Mouse (Mus musculus) hindbrain, embryonic 10.5 days (tissue): ENCODE data around the gene Rnf20. TPM values are rescaled to one million over a fixed set of nuclear protein-coding genes. Genes with fewer than 3 reads are reported as not detected.

Source experiments
- DNase-seq: peaks from one replicate; pipeline ENCODE4 v3.0.0-alpha.2; 2017; ENCODE audit warnings: low spot score
- H3K27ac ChIP-seq: fragments of 300-500 bp; sonication (generic); 2 replicates; pipeline ENCODE4 v1.5.1; 2016; ENCODE audit warnings: mild to moderate bottlenecking, moderate library complexity
- H3K27me3 ChIP-seq: fragments of 300-500 bp; sonication (generic); 2 replicates; pipeline ENCODE4 v1.6.1; 2016; ENCODE audit warnings: mild to moderate bottlenecking; ENCODE audit not compliant: poor library complexity, insufficient read depth, severe bottlenecking
- H3K36me3 ChIP-seq: fragments of 300-500 bp; sonication (generic); 2 replicates; pipeline ENCODE4 v1.6.1; 2016; ENCODE audit warnings: mild to moderate bottlenecking, moderate library complexity
- H3K4me1 ChIP-seq: fragments of 300-500 bp; sonication (generic); replicated peaks from 2 replicates; pipeline ENCODE4 v1.6.1; 2016; ENCODE audit warnings: mild to moderate bottlenecking
- H3K4me3 ChIP-seq: fragments of 300-500 bp; sonication (generic); 2 replicates; pipeline ENCODE4 v1.5.1; 2016; ENCODE audit warnings: mild to moderate bottlenecking, moderate library complexity
- H3K9me3 ChIP-seq: fragments of 300-500 bp; sonication (generic); 2 replicates; pipeline ENCODE4 v1.6.1; 2016; ENCODE audit warnings: mild to moderate bottlenecking, moderate library complexity
- WGBS: fragments of 180-500 bp; shearing (Covaris S2); methylation state at CpG from one replicate; pipeline ENCODE4 v1.1.7; 2016; 5-methylcytosine and 5-hydroxymethylcytosine counted together
- polyA plus RNA-seq: library from polyadenylated mRNA; unstranded; fragments of >200 nt; fragmentation: Nextera tagmentation; extraction: Ambion mirVana; gene quantifications from 2 replicates; pipeline ENCODE4 v1.2.1, GENCODE M21; 2016

Rnf20 gene
- polyA plus RNA-seq, result 41.1 and 50.7 TPM in 2 replicates

DNA sequence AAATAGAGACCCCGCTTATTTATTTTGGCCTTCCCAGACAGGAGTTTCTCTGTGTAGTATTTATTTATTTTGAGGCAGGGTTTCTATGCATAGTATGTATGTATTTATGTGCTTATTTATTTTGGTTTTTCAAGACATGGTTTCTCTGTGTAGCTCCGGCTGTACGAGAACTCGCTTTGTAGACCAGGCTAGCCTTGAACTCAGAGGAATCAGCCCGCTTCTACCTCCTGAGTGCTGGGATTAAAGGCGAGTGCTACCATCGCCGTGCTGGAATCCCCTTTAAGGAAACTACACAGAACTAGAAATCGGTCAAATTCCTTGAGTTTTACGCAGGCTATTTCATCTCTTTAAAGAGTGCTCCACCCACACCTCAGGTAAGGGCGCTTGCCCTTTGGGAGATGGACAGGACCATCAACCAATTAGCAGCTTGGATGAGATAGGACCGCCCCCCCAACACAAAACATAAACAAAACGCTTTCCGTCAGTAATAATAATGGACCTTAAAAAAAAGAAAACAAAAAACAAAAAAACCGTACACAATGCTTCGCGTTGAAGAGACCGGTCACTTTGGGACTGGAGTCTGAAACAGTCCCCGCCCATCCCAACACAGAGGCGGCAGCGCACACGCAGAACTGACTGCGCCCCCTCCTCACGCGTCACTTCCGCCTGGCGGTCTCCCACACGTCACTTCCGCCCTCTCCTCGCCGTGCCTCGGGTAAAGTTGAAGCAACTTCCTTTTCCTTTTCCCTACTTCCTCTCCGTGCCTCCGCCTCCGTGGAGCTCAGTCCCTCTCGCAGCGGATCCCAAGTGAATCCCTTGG, at the start of gene Rnf20:
TSS of gene Rnf20 (plus strand) at position 688 of the 820 bp plus-strand sequence.
- Histone ChIP-seq H3K27ac (peak within 1 kb of the TSS; percentile 90), H3K4me3 (peak within 1 kb of the TSS; percentile 76), H3K4me1 (peaks cover 13% of the 10 kb centered on the region), H3K9me3 (no peaks in the 10 kb centered on the region), H3K27me3 (no peaks in the 10 kb centered on the region), H3K36me3 (peaks cover 30% of the 10 kb centered on the region)
- DNase-seq, result peak; percentile 94
- 4% methylated on average over 37 of the region's 37 CpGs for WGBS

DNA sequence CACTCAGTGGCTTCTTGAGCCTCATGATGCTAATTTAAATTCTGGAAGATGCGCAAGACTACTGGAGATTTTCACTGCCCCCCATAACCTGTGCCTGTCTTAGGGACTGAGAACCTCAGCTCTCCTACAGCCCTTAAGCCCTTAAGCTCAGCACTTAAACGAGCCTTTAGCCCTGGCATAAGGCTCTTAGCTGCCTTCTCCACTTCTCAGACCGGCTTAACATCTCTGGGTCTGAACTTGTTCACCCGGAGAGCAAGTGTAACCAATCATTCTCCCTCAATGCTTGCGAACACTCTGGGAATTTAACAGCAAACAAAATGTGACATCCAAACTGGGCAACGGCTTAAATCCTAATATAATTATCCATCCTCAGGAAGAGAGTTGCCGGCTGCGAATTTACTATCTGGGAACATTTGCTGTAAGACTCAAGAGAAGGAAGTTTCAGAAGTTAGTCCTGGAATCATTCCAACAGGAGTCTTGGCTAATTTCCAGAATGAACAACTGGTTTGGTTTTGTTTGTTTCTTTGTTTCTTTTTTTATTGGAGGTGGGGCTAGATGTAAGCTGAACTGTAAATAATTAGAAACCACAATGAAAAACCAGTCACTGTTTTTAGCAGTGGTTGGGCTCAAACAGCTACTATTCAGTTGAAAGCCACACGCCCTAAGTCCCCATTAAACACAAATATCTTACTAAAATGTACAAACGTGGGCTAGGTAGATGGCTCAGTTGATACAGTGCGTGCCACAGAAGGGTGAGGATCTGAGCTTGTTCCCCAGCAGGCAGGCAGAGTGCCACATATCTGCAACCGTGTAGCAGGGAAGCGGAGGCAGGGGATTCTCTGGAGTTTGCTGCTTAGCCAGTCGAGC, 47.6 kb upstream of the Rnf20 start:
- H3K27ac ChIP-seq, result no peak overlapping the region
- H3K27me3 ChIP-seq, result no peaks in the 10 kb centered on the region
- H3K36me3 ChIP-seq, result peaks cover 16% of the 10 kb centered on the region
- 81% methylated on average over 14 of the region's 14 CpGs for WGBS
- DNase-seq, result no peak
- no peak overlapping the region for H3K4me3 ChIP-seq
- no peaks in the 10 kb centered on the region for H3K4me1 ChIP-seq
- no peaks in the 10 kb centered on the region for H3K9me3 ChIP-seq

DNA sequence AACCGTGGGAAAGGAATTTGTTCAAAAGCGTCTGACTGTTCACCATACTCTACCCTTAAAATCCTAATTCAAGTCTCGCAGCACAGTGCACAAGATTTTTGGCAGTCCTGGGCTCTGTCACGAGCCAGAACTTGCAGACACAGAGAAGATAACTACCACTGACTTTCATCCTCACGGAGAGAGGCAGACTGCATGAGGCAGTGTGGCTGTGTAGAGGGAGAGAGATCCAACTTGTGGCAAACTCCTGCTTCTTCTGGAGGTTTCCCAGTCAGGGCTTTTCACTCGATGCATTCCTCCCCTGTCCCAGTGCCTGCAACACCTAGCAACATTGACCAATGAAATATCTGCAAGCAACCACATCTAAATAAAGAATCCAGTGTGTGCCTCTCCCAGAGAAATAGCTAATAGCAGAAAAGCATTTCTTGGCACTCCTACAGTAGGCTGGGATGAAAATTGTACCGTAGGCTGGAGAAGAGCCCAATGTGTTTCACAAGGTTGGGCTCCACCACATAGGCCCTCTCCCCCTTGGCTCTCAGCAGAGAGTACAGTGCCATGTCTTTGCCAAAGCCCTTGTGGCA, 46.2 kb upstream of the Rnf20 start:
- no peaks in the 10 kb centered on the region for H3K9me3 ChIP-seq
- H3K4me3 ChIP-seq, result no peak overlapping the region
- no peaks in the 10 kb centered on the region for H3K4me1 ChIP-seq
- H3K27me3 ChIP-seq, result no peaks in the 10 kb centered on the region
- no peak overlapping the region for H3K27ac ChIP-seq
- DNase-seq, result no peak
- WGBS, result 90% methylated on average over 7 of the region's 7 CpGs
- peaks cover 16% of the 10 kb centered on the region for H3K36me3 ChIP-seq

DNA sequence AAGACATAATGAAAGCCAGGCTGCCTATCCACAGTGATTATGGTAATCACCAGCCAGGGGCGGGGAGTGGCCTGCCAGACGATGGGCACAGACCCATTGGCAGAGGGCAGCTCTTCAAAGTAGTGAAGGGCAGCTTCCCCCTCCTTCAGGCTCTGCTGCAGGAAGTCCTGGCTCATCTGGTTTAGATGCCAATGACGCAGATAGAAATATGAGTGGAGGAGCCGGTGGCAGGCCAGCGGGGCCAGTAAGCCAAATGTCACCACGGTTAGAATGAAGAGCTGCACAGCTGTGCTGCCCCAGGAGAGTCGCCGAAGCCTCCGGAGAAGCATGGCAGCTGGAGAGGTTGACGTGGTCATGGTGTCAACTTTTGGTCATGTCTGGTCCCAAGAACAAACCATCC, 45.0 kb upstream of the Rnf20 start:
- no peaks in the 10 kb centered on the region for H3K4me1 ChIP-seq
- no peak overlapping the region for H3K27ac ChIP-seq
- H3K9me3 ChIP-seq, result no peaks in the 10 kb centered on the region
- H3K36me3 ChIP-seq, result peaks cover 16% of the 10 kb centered on the region
- no peak for DNase-seq
- no peak overlapping the region for H3K4me3 ChIP-seq
- 91% methylated on average over 10 of the region's 10 CpGs for WGBS
- no peaks in the 10 kb centered on the region for H3K27me3 ChIP-seq

DNA sequence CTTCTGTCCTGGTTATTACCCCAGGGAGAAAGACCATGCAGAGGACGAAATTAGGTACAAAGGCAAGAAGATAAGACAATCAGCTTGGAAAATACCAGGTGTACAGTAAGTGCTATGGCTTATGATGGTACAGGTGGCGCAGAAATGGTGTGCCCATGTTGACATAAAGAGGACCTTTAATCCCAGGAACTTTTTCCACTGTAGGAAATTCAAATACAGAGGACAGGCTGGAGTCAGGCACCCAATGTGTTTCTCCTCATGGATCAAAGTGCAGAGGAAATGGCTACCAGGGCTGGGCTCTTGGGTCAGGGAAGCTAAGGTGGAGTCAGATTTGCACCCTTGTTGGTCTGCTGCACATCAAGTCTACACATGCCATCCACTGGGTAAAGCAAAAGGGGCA, 41.7 kb upstream of the Rnf20 start:
- H3K27ac ChIP-seq, result no peak overlapping the region
- no peak overlapping the region for H3K4me3 ChIP-seq
- H3K4me1 ChIP-seq, result no peaks in the 10 kb centered on the region
- WGBS, result 85% methylated on average over 2 of the region's 2 CpGs
- H3K36me3 ChIP-seq, result peaks cover 16% of the 10 kb centered on the region
- no peaks in the 10 kb centered on the region for H3K9me3 ChIP-seq
- DNase-seq, result no peak
- no peaks in the 10 kb centered on the region for H3K27me3 ChIP-seq

DNA sequence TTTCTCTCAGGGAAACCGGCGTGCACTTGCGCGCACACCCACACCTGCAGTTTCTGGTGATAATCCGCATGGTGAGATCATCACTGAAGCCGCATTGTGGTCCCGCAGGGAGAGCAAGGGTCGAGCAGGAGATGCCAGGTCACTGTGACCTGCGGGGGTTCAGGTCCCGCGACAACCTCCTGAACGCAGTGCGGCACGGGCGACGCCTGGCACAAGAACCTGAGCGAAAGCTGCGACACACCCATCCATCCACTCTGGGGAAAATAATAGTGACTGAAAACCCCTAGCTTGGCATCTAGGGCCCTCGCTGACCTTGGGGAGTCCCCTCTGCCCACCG, 35.0 kb upstream of the Rnf20 start:
- under 1% methylated on average over 20 of the region's 20 CpGs for WGBS
- Histone ChIP-seq H3K27me3 (no peaks in the 10 kb centered on the region), H3K4me1 (peaks cover 11% of the 10 kb centered on the region; the same call in 1 of the 2 replicates), H3K36me3 (no peaks in the 10 kb centered on the region), H3K4me3 (peak overlapping the region; percentile 83), H3K9me3 (no peaks in the 10 kb centered on the region), H3K27ac (peak overlapping the region; percentile 90)
- DNase-seq, result no peak

DNA sequence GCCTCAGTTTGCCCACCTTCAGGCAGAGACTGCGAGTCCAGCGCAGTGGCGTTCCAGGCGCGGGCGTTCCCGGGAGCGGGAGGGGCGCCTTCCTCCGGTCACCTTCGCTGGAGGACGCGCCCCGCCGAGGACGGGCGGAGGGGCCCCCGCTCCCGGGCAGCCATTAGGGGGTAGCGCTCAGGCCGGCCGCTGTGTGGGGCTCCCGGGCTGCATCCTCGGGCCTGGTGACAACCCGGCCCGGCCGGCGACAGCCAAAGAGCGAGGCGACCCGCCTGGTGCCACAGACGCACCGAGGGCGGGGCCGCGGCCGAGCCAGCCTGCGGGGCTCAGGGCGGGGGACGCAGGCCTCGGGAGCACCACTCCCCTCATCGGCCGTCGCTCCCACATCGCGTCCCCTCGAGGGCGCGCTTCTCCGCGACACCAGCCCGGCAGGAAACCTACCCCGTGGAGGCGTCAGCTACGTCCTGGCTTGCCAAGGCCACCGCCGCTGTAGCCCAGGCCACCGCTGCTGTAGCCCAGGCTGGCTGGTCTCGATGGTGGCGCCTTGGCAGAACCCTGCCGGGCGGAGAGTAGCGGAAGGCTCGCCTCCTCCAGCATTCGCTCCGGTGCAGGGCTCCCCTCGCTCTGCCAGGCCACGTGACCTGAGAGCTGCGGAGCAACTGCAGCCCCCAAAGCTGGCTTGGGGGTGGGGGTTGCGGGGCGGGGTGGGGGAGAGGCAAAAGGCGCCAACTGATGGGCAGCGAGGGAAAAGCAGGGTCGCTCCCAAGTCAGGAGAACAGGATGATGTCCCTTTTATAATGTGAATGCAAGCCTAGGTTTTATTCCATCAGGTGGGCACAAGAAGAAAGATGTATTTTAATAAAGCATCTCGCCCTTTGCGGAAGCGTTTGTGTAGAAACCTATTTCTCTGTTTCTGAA, 34.4 kb upstream of the Rnf20 start, which contains the start of gene Tmem246:
TSS of gene Tmem246 (minus strand) at position 694 of the 918 bp plus-strand sequence.
- DNase-seq, result peak; percentile 83
- Histone ChIP-seq H3K4me1 (peaks cover 11% of the 10 kb centered on the region; the same call in 1 of the 2 replicates), H3K27me3 (no peaks in the 10 kb centered on the region), H3K27ac (peak within 1 kb of the TSS; percentile 90), H3K9me3 (no peaks in the 10 kb centered on the region), H3K4me3 (peak within 1 kb of the TSS; percentile 83), H3K36me3 (no peaks in the 10 kb centered on the region)
- under 1% methylated on average over 77 of the region's 77 CpGs for WGBS

DNA sequence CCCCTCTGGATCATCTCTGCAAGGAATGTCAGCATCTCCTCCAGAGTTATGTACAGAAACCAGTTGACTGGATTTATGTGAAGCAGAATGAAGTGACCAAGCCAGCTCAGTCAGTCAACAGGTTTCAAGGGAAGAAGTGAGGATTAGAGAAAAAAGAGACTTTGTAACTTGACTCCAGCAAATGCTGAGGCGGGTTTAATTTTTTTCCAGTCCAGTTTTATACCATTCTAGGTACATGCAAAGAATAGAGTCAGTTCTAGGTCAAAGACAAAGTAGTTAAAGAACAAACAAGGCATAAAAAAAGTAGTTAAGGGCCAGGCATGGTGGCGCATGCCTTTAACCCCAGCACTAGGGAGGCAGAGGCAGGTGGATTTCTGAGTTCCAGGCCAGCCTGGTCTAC, 28.6 kb upstream of the Rnf20 start:
- WGBS, result 92% methylated on average over 2 of the region's 2 CpGs
- Histone ChIP-seq H3K36me3 (no peaks in the 10 kb centered on the region), H3K9me3 (no peaks in the 10 kb centered on the region), H3K27me3 (no peaks in the 10 kb centered on the region), H3K4me1 (0 out of 2 replicates have a peak, but pooled peaks cover under 1% of the 10 kb centered on the region), H3K4me3 (no peak overlapping the region), H3K27ac (no peak overlapping the region)
- DNase-seq, result no peak

DNA sequence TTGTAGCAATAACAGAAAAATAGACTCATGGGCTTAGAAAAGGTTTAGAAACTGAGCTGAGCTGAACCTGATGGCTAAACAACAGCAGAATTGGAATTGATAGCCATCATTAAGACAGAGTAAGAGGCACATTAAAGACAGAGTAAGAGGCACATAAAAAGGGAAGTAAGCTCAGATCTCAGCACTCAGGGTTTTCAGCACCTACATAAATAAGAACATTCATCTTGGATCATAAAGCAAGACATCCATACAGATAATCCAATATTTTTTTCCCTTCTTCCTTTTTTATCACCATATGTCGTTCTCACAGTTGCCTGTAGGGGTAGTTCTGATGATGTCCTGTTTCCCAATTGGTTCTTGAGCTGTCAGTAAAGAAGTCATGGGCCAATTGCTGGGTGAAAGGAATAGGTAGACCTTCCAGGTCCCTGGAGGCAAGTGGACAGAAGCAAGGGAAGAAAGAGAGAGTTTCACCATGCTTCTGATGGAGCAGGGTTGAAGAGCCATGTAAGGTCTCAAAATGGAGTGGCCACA, 27.7 kb upstream of the Rnf20 start:
- Histone ChIP-seq H3K4me3 (no peak overlapping the region), H3K9me3 (no peaks in the 10 kb centered on the region), H3K27me3 (no peaks in the 10 kb centered on the region), H3K36me3 (no peaks in the 10 kb centered on the region), H3K4me1 (no peaks in the 10 kb centered on the region), H3K27ac (no peak overlapping the region)
- 56% methylated on average over 1 of the region's 1 CpGs for WGBS
- DNase-seq, result no peak

DNA sequence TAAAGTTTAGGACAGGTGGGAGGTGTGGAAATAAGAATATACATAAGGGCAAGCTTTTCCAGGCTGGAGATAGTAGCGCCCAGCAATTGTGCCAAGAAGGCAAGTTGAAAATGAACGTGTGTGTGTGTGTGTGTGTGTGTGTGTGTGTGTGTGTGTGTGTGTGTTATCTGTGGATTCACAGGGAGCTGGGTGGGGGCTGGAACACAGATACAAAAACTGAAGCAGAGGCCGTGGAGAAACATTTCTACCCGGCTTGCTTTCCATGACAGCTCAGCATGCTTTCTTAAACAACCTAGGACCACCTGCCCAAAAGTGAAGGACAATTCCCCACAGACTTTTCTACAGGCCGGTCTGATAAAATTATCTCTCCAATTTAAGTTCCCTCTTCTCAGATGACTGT, 27.2 kb upstream of the Rnf20 start:
- Histone ChIP-seq H3K27ac (no peak overlapping the region), H3K27me3 (no peaks in the 10 kb centered on the region), H3K36me3 (no peaks in the 10 kb centered on the region), H3K9me3 (no peaks in the 10 kb centered on the region), H3K4me1 (no peaks in the 10 kb centered on the region), H3K4me3 (no peak overlapping the region)
- no peak for DNase-seq
- 90% methylated on average over 5 of the region's 5 CpGs for WGBS

DNA sequence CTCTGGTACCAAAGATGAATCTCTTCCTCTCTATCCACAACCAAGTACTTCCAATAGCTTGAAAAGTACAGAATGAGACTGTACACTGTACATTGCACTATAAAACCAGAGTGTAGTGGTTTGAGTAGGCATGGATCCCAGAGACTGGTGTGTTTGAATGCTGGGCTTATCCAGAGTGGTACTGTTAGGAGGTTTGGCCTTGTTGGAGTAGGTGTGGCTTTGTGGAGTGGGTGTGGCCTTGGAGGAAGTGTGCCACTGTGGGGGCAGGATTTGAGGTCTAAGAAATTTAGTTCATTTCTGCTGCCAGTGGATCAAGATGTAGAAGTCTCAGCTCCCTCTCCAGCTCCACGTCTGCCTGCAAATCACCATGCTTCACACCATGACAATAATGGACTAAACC, 26.3 kb upstream of the Rnf20 start:
- Histone ChIP-seq H3K27me3 (no peaks in the 10 kb centered on the region), H3K36me3 (no peaks in the 10 kb centered on the region), H3K4me1 (no peaks in the 10 kb centered on the region), H3K27ac (no peak overlapping the region), H3K4me3 (no peak overlapping the region), H3K9me3 (no peaks in the 10 kb centered on the region)
- no peak for DNase-seq
- 82% methylated on average over 1 of the region's 1 CpGs for WGBS

DNA sequence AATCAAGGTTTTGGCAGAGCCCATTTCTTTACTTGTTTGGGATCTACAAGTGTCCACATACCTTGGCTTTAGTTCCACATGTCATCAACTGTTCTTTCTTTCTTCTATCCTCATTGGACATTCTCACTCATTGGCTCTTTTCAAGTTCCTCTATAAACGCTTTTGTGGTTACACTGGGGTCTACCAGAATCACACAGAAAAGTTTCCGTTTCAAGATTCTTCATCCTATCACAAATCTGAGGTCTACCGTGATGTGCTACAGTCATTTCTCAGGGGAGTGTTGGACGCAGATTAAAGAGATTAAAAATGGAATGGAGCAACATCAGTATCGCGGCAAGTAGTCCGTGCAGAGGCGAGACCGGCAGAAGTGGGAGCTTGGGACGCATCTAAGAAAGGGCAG, 14.9 kb upstream of the Rnf20 start:
- DNase-seq, result no peak
- WGBS, result 94% methylated on average over 10 of the region's 10 CpGs
- Histone ChIP-seq H3K4me1 (no peaks in the 10 kb centered on the region), H3K27ac (no peak overlapping the region), H3K27me3 (no peaks in the 10 kb centered on the region), H3K9me3 (no peaks in the 10 kb centered on the region), H3K36me3 (no peaks in the 10 kb centered on the region), H3K4me3 (no peak overlapping the region)
